Mouse (Mus musculus): ENCODE results near the gene Sox18.

Gene Sox18

GRCm38 (mm10) chr2:181679951-181680715 is 8.7 kb upstream of the Sox18 start, which contains the start of gene Tcea2:
Gene Tcea2, plus strand, starts transcription at chr2:181680310.
- peak; percentile 73 to 74 for DNase-seq

GRCm38 (mm10) chr2:181678780-181679179 is 7.3 kb upstream of the Sox18 start:
- DNase-seq, result peak; percentile 79 to 82

GRCm38 (mm10) chr2:181677755-181678098 is 6.3 kb upstream of the Sox18 start:
- DNase-seq, result no peak

- DNase-seq, result no peak
Observed at GRCm38 (mm10) chr2:181677096-181677754, 5.8 kb upstream of the Sox18 start.

GRCm38 (mm10) chr2:181676424-181676823 is 5.0 kb upstream of the Sox18 start:
- DNase-seq, result no peak

- no peak for DNase-seq
Observed at GRCm38 (mm10) chr2:181675454-181675853, 4.0 kb upstream of the Sox18 start.

GRCm38 (mm10) chr2:181674934-181675333 is 3.5 kb upstream of the Sox18 start:
- DNase-seq, result no peak

- no peak for DNase-seq
Observed at GRCm38 (mm10) chr2:181673501-181673900, 2.1 kb upstream of the Sox18 start.

GRCm38 (mm10) chr2:181671984-181672383 is 544 bp upstream of the Sox18 start:
- DNase-seq, result no peak

- DNase-seq, result no peak
Observed at GRCm38 (mm10) chr2:181670913-181671311, 528 bp downstream of the Sox18 start.

GRCm38 (mm10) chr2:181670285-181670912 is 1.0 kb downstream of the Sox18 start:
- DNase-seq, result peak in 1 of 2 experiments; percentile 21

- DNase-seq, result no peak
Observed at GRCm38 (mm10) chr2:181663298-181663630, 8.2 kb downstream of the Sox18 start.

GRCm38 (mm10) chr2:181662620-181663297 is 8.7 kb downstream of the Sox18 start:
- DNase-seq, result no peak

GRCm38 (mm10) chr2:181659609-181660055 is 11.8 kb downstream of the Sox18 start:
- peak; percentile 85 to 87 for DNase-seq

GRCm38 (mm10) chr2:181658930-181659555 is 12.4 kb downstream of the Sox18 start:
- peak; percentile 13 to 16 for DNase-seq

GRCm38 (mm10) chr2:181658528-181658927 is 12.9 kb downstream of the Sox18 start:
- DNase-seq, result no peak

- DNase-seq, result no peak
Observed at GRCm38 (mm10) chr2:181657441-181657840, 14.0 kb downstream of the Sox18 start.

- no peak for DNase-seq
Observed at GRCm38 (mm10) chr2:181656734-181657133, 14.7 kb downstream of the Sox18 start, which contains the start of gene Gm29797. Gene Gm29797, plus strand, starts transcription at chr2:181657034.

- no peak for DNase-seq
Observed at GRCm38 (mm10) chr2:181653523-181653922, 17.9 kb downstream of the Sox18 start.

- no peak for DNase-seq
Observed at GRCm38 (mm10) chr2:181653065-181653464, 18.4 kb downstream of the Sox18 start.

GRCm38 (mm10) chr2:181648926-181649325 is 22.5 kb downstream of the Sox18 start:
- no peak for DNase-seq

GRCm38 (mm10) chr2:181646626-181647472 is 24.6 kb downstream of the Sox18 start:
- DNase-seq, result no peak

All from B cell, adult 2 months (primary cell).